ENCODE assay signal across 8 mouse cellular contexts in genomic region chr7:127519284-127519683, GRCm38 (mm10). TPM values are rescaled to one million over a fixed set of nuclear protein-coding genes. Genes with fewer than 3 reads are reported as not detected.
DNase-seq lines count a peak whose midpoint lies in the region; ATAC-seq and TF ChIP-seq lines count a peak whose summit lies in the region.

Gene Gm42715 (plus strand): TSS chr7:127519584.

- no peak for ATAC-seq in heart, embryonic 14.5 days (ENCODE audit: insufficient number of reproducible peaks, insufficient read depth, low FRiP score, low read depth)
- no peak for ATAC-seq in hindbrain, postnatal 0 days
- no peak for ATAC-seq in stomach, embryonic 16.5 days (ENCODE audit: insufficient read depth, low FRiP score)

- no peaks in the 10 kb centered on the region for H3K27me3 ChIP-seq in heart, embryonic 14.5 days (ENCODE audit: control insufficient read depth, insufficient read depth, low read length)
- no peaks in the 10 kb centered on the region for H3K27me3 ChIP-seq in hindbrain, postnatal 0 days (ENCODE audit: insufficient read depth, low read length)
- no peaks in the 10 kb centered on the region for H3K27me3 ChIP-seq in stomach, embryonic 16.5 days (ENCODE audit: control insufficient read depth, insufficient read depth, low read length)

- H3K9ac ChIP-seq in heart, embryonic 14.5 days (ENCODE audit: low read length): no peak within 1 kb of the TSS
- no peak within 1 kb of the TSS for H3K9ac ChIP-seq in hindbrain, postnatal 0 days (replicated peaks; ENCODE audit: low read length)
- H3K9ac ChIP-seq in stomach, embryonic 16.5 days (ENCODE audit: low read length): no peak within 1 kb of the TSS

- H3K9me3 ChIP-seq in heart, embryonic 14.5 days (ENCODE audit: control insufficient read depth, low read length): no peaks in the 10 kb centered on the region
- H3K9me3 ChIP-seq in hindbrain, postnatal 0 days (ENCODE audit: low read length): no peaks in the 10 kb centered on the region
- H3K9me3 ChIP-seq in stomach, embryonic 16.5 days (replicated peaks; ENCODE audit: control insufficient read depth, low read length): no peaks in the 10 kb centered on the region

- peaks cover 98% of the 10 kb centered on the region for H3K36me3 ChIP-seq in heart, embryonic 14.5 days (ENCODE audit: control insufficient read depth, insufficient read depth, low read length)
- peaks cover 57% of the 10 kb centered on the region for H3K36me3 ChIP-seq in hindbrain, postnatal 0 days (ENCODE audit: insufficient read depth, low read length)
- H3K36me3 ChIP-seq in stomach, embryonic 16.5 days (ENCODE audit: control insufficient read depth, insufficient read depth, low read length): peaks cover 22% of the 10 kb centered on the region

- H3K27ac ChIP-seq in heart, embryonic 14.5 days (replicated peaks in 1 of 2; ENCODE audit: control insufficient read depth in 1 of 2, insufficient read depth in 1 of 2, low read depth in 2 of 2, low read length in 2 of 2): no peak within 1 kb of the TSS
- no peak within 1 kb of the TSS for H3K27ac ChIP-seq in hindbrain, postnatal 0 days
- no peak within 1 kb of the TSS for H3K27ac ChIP-seq in stomach, embryonic 16.5 days (ENCODE audit: low read length)

- no peaks in the 10 kb centered on the region for H3K4me1 ChIP-seq in heart, embryonic 14.5 days (ENCODE audit: control insufficient read depth in 2 of 2, insufficient read depth in 2 of 2, low read length in 2 of 2)
- no peaks in the 10 kb centered on the region for H3K4me1 ChIP-seq in hindbrain, postnatal 0 days (ENCODE audit: insufficient read depth, low read length)
- no peaks in the 10 kb centered on the region for H3K4me1 ChIP-seq in stomach, embryonic 16.5 days (ENCODE audit: control insufficient read depth, insufficient read depth, low read length)

- DNase-seq in heart, adult 9 months (ENCODE audit: low spot score in 2 of 2): no peak
- DNase-seq in thymus, postnatal 0 days (ENCODE audit: low spot score): no peak
- DNase-seq in thymus, postnatal 36 days: no peak
- no peak for DNase-seq in hindbrain, postnatal 0 days (ENCODE audit: low spot score)
- DNase-seq in embryo, embryonic 9.5 days (ENCODE audit: extremely low spot score): no peak
- no peak for DNase-seq in kidney, adult 9 months

- TF ChIP-seq CTCF in hindbrain, postnatal 0 days (IDR thresholded peaks at IDR 0.05; ENCODE audit: low read depth): no peak

- no peak within 1 kb of the TSS for H3K4me3 ChIP-seq in heart, embryonic 14.5 days (ENCODE audit: control insufficient read depth in 1 of 2, insufficient read depth in 1 of 2, low read depth in 1 of 2, low read length in 2 of 2)
- no peak within 1 kb of the TSS for H3K4me3 ChIP-seq in hindbrain, postnatal 0 days (ENCODE audit: low read length)
- no peak within 1 kb of the TSS for H3K4me3 ChIP-seq in stomach, embryonic 16.5 days (replicated peaks; ENCODE audit: low read length)

- H3K4me2 ChIP-seq in heart, embryonic 14.5 days (ENCODE audit: low read length): no peak within 1 kb of the TSS
- H3K4me2 ChIP-seq in hindbrain, postnatal 0 days (ENCODE audit: low read depth, low read length): no peak within 1 kb of the TSS
- no peak within 1 kb of the TSS for H3K4me2 ChIP-seq in stomach, embryonic 16.5 days (ENCODE audit: low read depth, low read length)

- WGBS in heart, embryonic 14.5 days: 92% methylated on average over 3 of the region's 3 CpGs
- WGBS in hindbrain, postnatal 0 days: 95% methylated on average over 3 of the region's 3 CpGs
- 87% methylated on average over 3 of the region's 3 CpGs for WGBS in stomach, embryonic 16.5 days

RNA-seq across cellular contexts. Expression of gene Gm42715, which starts in this region (rescaled TPM):
- 10.3 and 11.3 TPM in 2 replicates for polyA plus RNA-seq in heart, embryonic 14.5 days (2014; fragmentation: Nextera tagmentation; extraction: Ambion mirVana)
- polyA plus RNA-seq in thymus, postnatal 0 days (2015; fragmentation: Nextera tagmentation; extraction: Ambion mirVana): 10.9 and 15.9 TPM in 2 replicates
- 18.9 and 27.6 TPM in 2 replicates for total RNA-seq in hindbrain, postnatal 0 days (2014; rRNA removed)
- polyA plus RNA-seq in hindbrain, postnatal 0 days (2015; fragmentation: Nextera tagmentation; extraction: Ambion mirVana): 11.1 and 11.2 TPM in 2 replicates
- polyA plus RNA-seq in stomach, embryonic 16.5 days (2015; fragmentation: Nextera tagmentation; extraction: Ambion mirVana): 12.3 and 13.2 TPM in 2 replicates
